Mouse (Mus musculus) limb, embryonic 12.5 days (tissue): ENCODE results near the gene Syk. TPM values are rescaled to one million over a fixed set of nuclear protein-coding genes. Genes with fewer than 3 reads are reported as not detected.

Source experiments
- ATAC-seq: fragments of 200-750 bp; cut with Nextera tagmentation; 2 replicates; pipeline ENCODE4 v1.8.0; 2017; ENCODE audit warnings: low read depth, moderate TSS enrichment; ENCODE audit not compliant: insufficient number of reproducible peaks, insufficient read depth, low FRiP score, low TSS enrichment
- H3K27ac ChIP-seq: fragments of 300-500 bp; sonication (generic); 2 replicates; pipeline ENCODE4 v1.5.1; 2016; ENCODE audit warnings: mild to moderate bottlenecking, moderate library complexity
- H3K27me3 ChIP-seq: fragments of 300-500 bp; sonication (generic); 2 replicates; pipeline ENCODE4 v1.6.1; 2016; ENCODE audit warnings: mild to moderate bottlenecking, moderate library complexity
- H3K36me3 ChIP-seq: fragments of 300-500 bp; sonication (generic); 2 replicates; pipeline ENCODE4 v1.6.1; 2016; ENCODE audit warnings: mild to moderate bottlenecking, moderate library complexity
- H3K4me1 ChIP-seq: fragments of 300-500 bp; sonication (generic); replicated peaks from 2 replicates; pipeline ENCODE4 v1.6.1; 2016
- H3K4me2 ChIP-seq: fragments of 300-500 bp; sonication (generic); 2 replicates; pipeline ENCODE4 v1.6.1; 2016; ENCODE audit warnings: mild to moderate bottlenecking, moderate library complexity
- H3K4me3 ChIP-seq: fragments of 300-500 bp; sonication (generic); replicated peaks from 2 replicates; pipeline ENCODE4 v1.5.1; 2016; ENCODE audit warnings: mild to moderate bottlenecking
- H3K9ac ChIP-seq: fragments of 300-500 bp; sonication (generic); replicated peaks from 2 replicates; pipeline ENCODE4 v1.6.1; 2016; ENCODE audit warnings: mild to moderate bottlenecking, moderate library complexity
- H3K9me3 ChIP-seq: fragments of 300-500 bp; sonication (generic); 2 replicates; pipeline ENCODE4 v1.6.1; 2016; ENCODE audit warnings: mild to moderate bottlenecking, moderate library complexity
- WGBS: fragments of 180-500 bp; shearing (Covaris S2); methylation state at CpG from one replicate; pipeline ENCODE4 v1.1.7; 2016; 5-methylcytosine and 5-hydroxymethylcytosine counted together
- polyA plus RNA-seq: library from polyadenylated mRNA; unstranded; fragments of >200 nt; fragmentation: Nextera tagmentation; extraction: Ambion mirVana; gene quantifications from 2 replicates; pipeline ENCODE4 v1.2.1, GENCODE M21; 2016

Gene Syk
- polyA plus RNA-seq, 1 experiment from 2014 or later: 2.4 TPM

- WGBS: 68% methylated on average over 5 of the region's 5 CpGs
- Histone ChIP-seq H3K36me3 (no peaks in the 10 kb centered on the region), H3K9ac (no peak overlapping the region), H3K27me3 (no peaks in the 10 kb centered on the region), H3K9me3 (no peaks in the 10 kb centered on the region), H3K4me1 (no peaks in the 10 kb centered on the region), H3K4me3 (no peak overlapping the region), H3K27ac (no peak overlapping the region), H3K4me2 (no peak overlapping the region)
- no peak for ATAC-seq
These were observed 32.2 kb upstream of the Syk start for GRCm38 (mm10) chr13:52550690-52551193.

GRCm38 (mm10) chr13:52551275-52551674 lies 31.7 kb upstream of the Syk start:
- Histone ChIP-seq H3K4me2 (no peak overlapping the region), H3K4me3 (no peak overlapping the region), H3K9ac (no peak overlapping the region; the same call in 1 of the 2 replicates), H3K27me3 (no peaks in the 10 kb centered on the region), H3K36me3 (no peaks in the 10 kb centered on the region), H3K4me1 (no peaks in the 10 kb centered on the region), H3K9me3 (no peaks in the 10 kb centered on the region), H3K27ac (no peak overlapping the region)
- 82% methylated on average over 9 of the region's 9 CpGs for WGBS
- no peak for ATAC-seq

- no peaks in the 10 kb centered on the region for H3K9me3 ChIP-seq
- no peak overlapping the region for H3K4me2 ChIP-seq
- H3K36me3 ChIP-seq: no peaks in the 10 kb centered on the region
- H3K4me1 ChIP-seq: no peaks in the 10 kb centered on the region
- H3K27ac ChIP-seq: no peak overlapping the region
- no peak overlapping the region for H3K4me3 ChIP-seq
- 59% methylated on average over 9 of the region's 9 CpGs for WGBS
- no peak overlapping the region for H3K9ac ChIP-seq
- ATAC-seq: no peak
- no peaks in the 10 kb centered on the region for H3K27me3 ChIP-seq
These were observed 30.0 kb upstream of the Syk start for GRCm38 (mm10) chr13:52552822-52553477.

- ATAC-seq: no peak
These were observed 28.3 kb upstream of the Syk start for GRCm38 (mm10) chr13:52554722-52555121.

GRCm38 (mm10) chr13:52557421-52557820 lies 25.6 kb upstream of the Syk start:
- no peak for ATAC-seq
- no peaks in the 10 kb centered on the region for H3K9me3 ChIP-seq
- H3K36me3 ChIP-seq: no peaks in the 10 kb centered on the region
- no peak overlapping the region for H3K4me2 ChIP-seq
- WGBS: 87% methylated on average over 7 of the region's 7 CpGs
- H3K27ac ChIP-seq: no peak overlapping the region
- H3K27me3 ChIP-seq: no peaks in the 10 kb centered on the region
- peaks cover 12% of the 10 kb centered on the region; the same call in 1 of the 2 replicates for H3K4me1 ChIP-seq
- no peak overlapping the region for H3K4me3 ChIP-seq
- H3K9ac ChIP-seq: no peak overlapping the region

More at GRCm38 (mm10) chr13:52554722-52555121, 28.3 kb upstream of the Syk start:
- Histone ChIP-seq H3K4me3 (no peak overlapping the region), H3K36me3 (no peaks in the 10 kb centered on the region), H3K4me2 (no peak overlapping the region), H3K27me3 (no peaks in the 10 kb centered on the region), H3K9me3 (no peaks in the 10 kb centered on the region), H3K4me1 (no peaks in the 10 kb centered on the region), H3K9ac (no peak overlapping the region), H3K27ac (no peak overlapping the region)
- WGBS: 86% methylated on average over 9 of the region's 9 CpGs

GRCm38 (mm10) chr13:52561367-52562165 lies 21.4 kb upstream of the Syk start:
- peaks cover 12% of the 10 kb centered on the region; the same call in 1 of the 2 replicates for H3K4me1 ChIP-seq
- H3K27me3 ChIP-seq: no peaks in the 10 kb centered on the region
- no peaks in the 10 kb centered on the region for H3K9me3 ChIP-seq
- no peak overlapping the region for H3K9ac ChIP-seq
- 78% methylated on average over 8 of the region's 8 CpGs for WGBS
- no peak for ATAC-seq
- H3K27ac ChIP-seq: no peak overlapping the region
- H3K4me2 ChIP-seq: no peak overlapping the region
- no peak overlapping the region for H3K4me3 ChIP-seq
- no peaks in the 10 kb centered on the region for H3K36me3 ChIP-seq

GRCm38 (mm10) chr13:52562166-52562571 lies 20.8 kb upstream of the Syk start:
- Histone ChIP-seq H3K4me1 (peaks cover 12% of the 10 kb centered on the region; the same call in 1 of the 2 replicates), H3K4me2 (no peak overlapping the region)
- ATAC-seq: no peak

GRCm38 (mm10) chr13:52565103-52565739 lies 17.8 kb upstream of the Syk start:
- H3K9me3 ChIP-seq: no peaks in the 10 kb centered on the region
- 90% methylated on average over 18 of the region's 18 CpGs for WGBS
- no peak for ATAC-seq

More at GRCm38 (mm10) chr13:52562166-52562571, 20.8 kb upstream of the Syk start:
- 58% methylated on average over 4 of the region's 4 CpGs for WGBS
- Histone ChIP-seq H3K9ac (no peak overlapping the region), H3K9me3 (no peaks in the 10 kb centered on the region), H3K27ac (no peak overlapping the region), H3K36me3 (no peaks in the 10 kb centered on the region), H3K4me3 (no peak overlapping the region), H3K27me3 (no peaks in the 10 kb centered on the region)

GRCm38 (mm10) chr13:52566188-52566760 lies 16.7 kb upstream of the Syk start:
- Histone ChIP-seq H3K27me3 (no peaks in the 10 kb centered on the region), H3K4me3 (no peak overlapping the region), H3K4me2 (no peak overlapping the region), H3K9me3 (no peaks in the 10 kb centered on the region), H3K4me1 (peaks cover 9% of the 10 kb centered on the region; the same call in 1 of the 2 replicates), H3K27ac (no peak overlapping the region), H3K9ac (no peak overlapping the region), H3K36me3 (no peaks in the 10 kb centered on the region)
- 86% methylated on average over 9 of the region's 9 CpGs for WGBS
- no peak for ATAC-seq

More at GRCm38 (mm10) chr13:52565103-52565739, 17.8 kb upstream of the Syk start:
- H3K9ac ChIP-seq: no peak overlapping the region
- H3K4me1 ChIP-seq: peaks cover 12% of the 10 kb centered on the region; the same call in 1 of the 2 replicates
- no peaks in the 10 kb centered on the region for H3K27me3 ChIP-seq
- H3K4me2 ChIP-seq: no peak overlapping the region
- H3K4me3 ChIP-seq: no peak overlapping the region
- no peaks in the 10 kb centered on the region for H3K36me3 ChIP-seq
- H3K27ac ChIP-seq: no peak overlapping the region

GRCm38 (mm10) chr13:52566777-52567176 lies 16.2 kb upstream of the Syk start:
- no peaks in the 10 kb centered on the region for H3K9me3 ChIP-seq

More at GRCm38 (mm10) chr13:52566777-52567176, 16.2 kb upstream of the Syk start:
- Histone ChIP-seq H3K9ac (no peak overlapping the region), H3K4me3 (no peak overlapping the region), H3K27me3 (no peaks in the 10 kb centered on the region), H3K27ac (no peak overlapping the region), H3K4me2 (no peak overlapping the region), H3K36me3 (no peaks in the 10 kb centered on the region), H3K4me1 (0 out of 2 replicates have a peak, but pooled peaks cover 6% of the 10 kb centered on the region)
- ATAC-seq: no peak
- 71% methylated on average over 7 of the region's 7 CpGs for WGBS
